11 mouse cellular contexts compared by ENCODE assay signal in genomic region chr4:72160102-72160511, GRCm38 (mm10). TPM values are rescaled to one million over a fixed set of nuclear protein-coding genes. Genes with fewer than 3 reads are reported as not detected.
DNase-seq lines count a peak whose midpoint lies in the region; ATAC-seq lines count a peak whose summit lies in the region.
"Had no signal": no experiment of that assay in that cellular context is flagged by ENCODE, and none has a peak within 500 bp of the region (broad histone marks: within the 10 kb centered on the region; RNA-seq: fewer than 3 reads in every experiment).

No protein-coding gene starts in this region.

- H3K27ac ChIP-seq in hindbrain, embryonic 14.5 days = no peak overlapping the region
- no peak overlapping the region for H3K27ac ChIP-seq in midbrain, embryonic 15.5 days
- H3K27ac ChIP-seq: embryonic facial prominence, embryonic 15.5 days; layer of hippocampus, adult 2 months; liver, embryonic 14.5 days had no signal

- 13% methylated on average over 14 of the region's 14 CpGs for WGBS in hindbrain, embryonic 14.5 days
- WGBS in midbrain, embryonic 15.5 days = 22% methylated on average over 14 of the region's 14 CpGs

- ATAC-seq in hindbrain, embryonic 14.5 days (ENCODE audit: low FRiP score) = peak; percentile 83
- ATAC-seq in midbrain, embryonic 15.5 days (replicated peaks) = peak; percentile 84

- no peak overlapping the region for H3K9ac ChIP-seq in hindbrain, embryonic 14.5 days
- H3K9ac ChIP-seq in midbrain, embryonic 15.5 days = no peak overlapping the region
- H3K9ac ChIP-seq: embryonic facial prominence, embryonic 15.5 days; liver, embryonic 14.5 days had no signal

- H3K9me3 ChIP-seq in hindbrain, embryonic 14.5 days (ENCODE audit: control insufficient read depth, low read length) = no peaks in the 10 kb centered on the region
- H3K9me3 ChIP-seq in midbrain, embryonic 15.5 days = no peaks in the 10 kb centered on the region
- H3K9me3 ChIP-seq: embryonic facial prominence, embryonic 15.5 days had no signal

- peak; percentile 82 to 90 for DNase-seq in cerebellum, postnatal 10 days
- no peak for DNase-seq in cerebellum, postnatal 36 days
- DNase-seq in embryo, embryonic 9.5 days (ENCODE audit: extremely low spot score) = peak; percentile 50
- DNase-seq in hindbrain, embryonic 14.5 days (ENCODE audit: low spot score) = peak; percentile 54
- DNase-seq in urinary bladder, adult 18-20 months (ENCODE audit: low spot score in 2 of 2) = no peak
- no peak for DNase-seq in heart, postnatal 25 days (ENCODE audit: low spot score)
- DNase-seq in ovary, postnatal 36 days (ENCODE audit: low spot score) = no peak

- H3K4me2 ChIP-seq in hindbrain, embryonic 14.5 days (replicated peaks) = no peak overlapping the region; the same call in 1 of the 2 replicates
- peak overlapping the region; percentile 14; the same call in 1 of the 2 replicates for H3K4me2 ChIP-seq in midbrain, embryonic 15.5 days
- H3K4me2 ChIP-seq: embryonic facial prominence, embryonic 15.5 days had no signal

- H3K4me1 ChIP-seq in hindbrain, embryonic 14.5 days (replicated peaks; ENCODE audit: control insufficient read depth, insufficient read depth, low read length) = peaks cover 11% of the 10 kb centered on the region
- H3K4me1 ChIP-seq in midbrain, embryonic 15.5 days = peaks cover 14% of the 10 kb centered on the region; the same call in 1 of the 2 replicates
- H3K4me1 ChIP-seq: embryonic facial prominence, embryonic 15.5 days had no signal

- intact Hi-C loops in heart, postnatal 25 days (cut with DNase I) = no loop called here

- H3K4me3 ChIP-seq in hindbrain, embryonic 14.5 days (replicated peaks; ENCODE audit: low read length) = no peak overlapping the region
- no peak overlapping the region for H3K4me3 ChIP-seq in midbrain, embryonic 15.5 days
- H3K4me3 ChIP-seq: embryonic facial prominence, embryonic 15.5 days; layer of hippocampus, adult 2 months had no signal

- peaks cover 28% of the 10 kb centered on the region; the same call in 1 of the 2 replicates for H3K36me3 ChIP-seq in hindbrain, embryonic 14.5 days (replicated peaks; ENCODE audit: control insufficient read depth, insufficient read depth)
- no peaks in the 10 kb centered on the region for H3K36me3 ChIP-seq in midbrain, embryonic 15.5 days (replicated peaks)

- no peaks in the 10 kb centered on the region for H3K27me3 ChIP-seq in hindbrain, embryonic 14.5 days (ENCODE audit: control insufficient read depth, insufficient read depth, low read length)
- H3K27me3 ChIP-seq in midbrain, embryonic 15.5 days (replicated peaks) = no peaks in the 10 kb centered on the region
- H3K27me3 ChIP-seq: embryonic facial prominence, embryonic 15.5 days had no signal

RNA-seq across cellular contexts. Expression of gene Tle1, which starts 40.6 kb away (rescaled TPM):
- polyA plus RNA-seq in hindbrain, embryonic 14.5 days (2014; fragmentation: Nextera tagmentation; extraction: Ambion mirVana) = 41.5 and 44.1 TPM in 2 replicates
- polyA plus RNA-seq in midbrain, embryonic 15.5 days (2015; fragmentation: Nextera tagmentation; extraction: Ambion mirVana) = 32.7 and 39.4 TPM in 2 replicates
- 10 to 100 TPM in 1 of 2 experiments, 1 to 10 TPM in 1; 7.9 to 10.1 TPM for total RNA-seq in heart, postnatal 25 days (2021)

Comparison
In these comparisons a context has a peak if more than half of its experiments do, and no peak if none do; other contexts are left out.
1. DNase-seq: peak in cerebellum, postnatal 10 days (2 of 2), embryo, embryonic 9.5 days (single experiment) and hindbrain, embryonic 14.5 days (single experiment); none in cerebellum, postnatal 36 days (0 of 2), urinary bladder, adult 18-20 months (0 of 2), heart, postnatal 25 days (single experiment) and ovary, postnatal 36 days (single experiment).